Mouse (Mus musculus) Patski (cell line): ENCODE measurements at regions not wholly inside any gene's neighbourhood (a gene's known extent, or its start where the extent isn't known, plus 50 kb on each side); places are given as distances from the start of the nearest gene placed in this dataset.

ENCODE experiments used
- ATAC-seq: fragments of 100-300 bp; one replicate; pipeline ENCODE4 v1.8.0; 2021
- CTCF ChIA-PET: fragments of 350-600 bp; sonication (Branson Sonifier 250); formaldehyde crosslinking; loops from one replicate; lab custom pipeline; 2022; ENCODE audit warnings: inconsistent platforms; lab: Charles Lee
- POLR2A ChIA-PET: fragments of 350-600 bp; sonication (Branson Sonifier 250); formaldehyde crosslinking; loops from one replicate; lab custom pipeline; 2022; ENCODE audit warnings: antibody characterized with exemption, inconsistent platforms; lab: Charles Lee
- DNase-seq: peaks from one replicate; pipeline ENCODE4 v3.0.0-alpha.2; 2011; ENCODE audit warnings: low read depth, low spot score
- H3K27me3 ChIP-seq: fragments of 371-371 bp; one replicate; pipeline ENCODE4 v1.5.1; 2021
- CTCF ChIP-seq: fragments of 100-300 bp; IDR thresholded peaks from one replicate; pipeline ENCODE4 v1.5.1; 2021
- in situ Hi-C: fragments of 300-500 bp; cut with MboI; formaldehyde crosslinking; loops from 3 replicates; pipeline ENCODE4 v1.11.1; 2018; ENCODE audit warnings: low pct_unique_long_range_greater_than_20kb, mixed read lengths

- H3K27me3 ChIP-seq = no peaks in the 10 kb centered on the region
- no peak for TF ChIP-seq CTCF
- ChIA-PET POLR2A (no interaction called here), CTCF (interaction anchor here (1.1 kb wide), 1 partner anchor 9 kb away, joined by 4 read pairs; no protein-coding TSS in a partner anchor)
- in situ Hi-C loops = no loop called here
- DNase-seq (no peak), ATAC-seq (peak; percentile 54)
Measured at GRCm38 (mm10) chr9:94395215-94395614, 142.7 kb downstream of the 1190002N15Rik start.

- POLR2A ChIA-PET = no interaction called here
- CTCF ChIA-PET = interaction anchor here (0.6 kb wide), 1 partner anchor 9 kb away, joined by 4 read pairs; no protein-coding TSS in a partner anchor
- no peaks in the 10 kb centered on the region for H3K27me3 ChIP-seq
- no peak for TF ChIP-seq CTCF
- in situ Hi-C loops = no loop called here
- ATAC-seq (no peak), DNase-seq (no peak)
Measured at GRCm38 (mm10) chr9:94386190-94386589, 151.7 kb downstream of the 1190002N15Rik start.

- ChIA-PET CTCF (interaction anchor here (1.4 kb wide), 1 partner anchor 11 kb away, joined by 4 read pairs; no protein-coding TSS in a partner anchor), POLR2A (no interaction called here)
- TF ChIP-seq CTCF = no peak
- DNase-seq (no peak), ATAC-seq (no peak)
- in situ Hi-C loops = no loop called here
- H3K27me3 ChIP-seq = no peaks in the 10 kb centered on the region
Measured at GRCm38 (mm10) chr9:94382293-94382692, 155.6 kb downstream of the 1190002N15Rik start.

GRCm38 (mm10) chr9:94378835-94379234 is 159.0 kb downstream of the 1190002N15Rik start:
- ATAC-seq (no peak), DNase-seq (no peak)
- POLR2A ChIA-PET = no interaction called here
- CTCF ChIA-PET = no interaction called here
- no peaks in the 10 kb centered on the region for H3K27me3 ChIP-seq
- in situ Hi-C loops = no loop called here
- TF ChIP-seq CTCF = no peak

GRCm38 (mm10) chr9:94378291-94378690 is 159.6 kb downstream of the 1190002N15Rik start:
- ATAC-seq (no peak), DNase-seq (no peak)
- TF ChIP-seq CTCF = no peak
- ChIA-PET POLR2A (no interaction called here), CTCF (no interaction called here)
- in situ Hi-C loops = no loop called here
- no peaks in the 10 kb centered on the region for H3K27me3 ChIP-seq

GRCm38 (mm10) chr9:94377346-94378039 is 160.4 kb downstream of the 1190002N15Rik start:
- ChIA-PET POLR2A (no interaction called here), CTCF (interaction anchor here (1.4 kb wide), 1 partner anchor 38 kb away, joined by 3 read pairs; no protein-coding TSS in a partner anchor)
- DNase-seq = no peak
- TF ChIP-seq CTCF = no peak
- no peak for ATAC-seq
- no peaks in the 10 kb centered on the region for H3K27me3 ChIP-seq
- in situ Hi-C loops = no loop called here

- in situ Hi-C loops = no loop called here
- no peaks in the 10 kb centered on the region for H3K27me3 ChIP-seq
- DNase-seq (no peak), ATAC-seq (no peak)
- ChIA-PET CTCF (no interaction called here), POLR2A (no interaction called here)
- no peak for TF ChIP-seq CTCF
Measured at GRCm38 (mm10) chr9:94370976-94371375, 166.9 kb downstream of the 1190002N15Rik start.

GRCm38 (mm10) chr9:94368231-94368936 is 169.5 kb downstream of the 1190002N15Rik start:
- ATAC-seq (no peak), DNase-seq (no peak)
- POLR2A ChIA-PET = interaction anchor here (0.8 kb wide), 1 partner anchor 8 kb away, joined by 3 read pairs; no protein-coding TSS in a partner anchor
- CTCF ChIA-PET = no interaction called here
- in situ Hi-C loops = no loop called here
- no peak for TF ChIP-seq CTCF
- no peaks in the 10 kb centered on the region for H3K27me3 ChIP-seq

GRCm38 (mm10) chr9:94361877-94362697 is 175.8 kb downstream of the 1190002N15Rik start:
- TF ChIP-seq CTCF = no peak
- ChIA-PET CTCF (no interaction called here), POLR2A (no interaction called here)
- H3K27me3 ChIP-seq = no peaks in the 10 kb centered on the region
- in situ Hi-C loops = no loop called here
- DNase-seq (no peak), ATAC-seq (no peak)

- TF ChIP-seq CTCF = no peak
- ChIA-PET POLR2A (no interaction called here), CTCF (no interaction called here)
- in situ Hi-C loops = no loop called here
- ATAC-seq = no peak
- no peak for DNase-seq
- no peaks in the 10 kb centered on the region for H3K27me3 ChIP-seq
Measured at GRCm38 (mm10) chr9:94361011-94361410, 176.9 kb downstream of the 1190002N15Rik start.
